Mouse (Mus musculus): Measurements from ENCODE around the gene Flnc.

- TF ChIP-seq CTCF (IDR thresholded peaks at IDR 0.05; ENCODE audit: low read depth, low read length): no peak
- TF ChIP-seq POLR2A (IDR thresholded peaks at IDR 0.05; ENCODE audit: extremely low read depth, insufficient read depth, low read length): no peak
Measured at GRCm38 (mm10) chr6:29501599-29501998, 68.5 kb downstream of the Flnc start.

Data from liver, adult 2 months (tissue).